20 mouse cellular contexts compared by ENCODE assay signal in the genomic region with DNA sequence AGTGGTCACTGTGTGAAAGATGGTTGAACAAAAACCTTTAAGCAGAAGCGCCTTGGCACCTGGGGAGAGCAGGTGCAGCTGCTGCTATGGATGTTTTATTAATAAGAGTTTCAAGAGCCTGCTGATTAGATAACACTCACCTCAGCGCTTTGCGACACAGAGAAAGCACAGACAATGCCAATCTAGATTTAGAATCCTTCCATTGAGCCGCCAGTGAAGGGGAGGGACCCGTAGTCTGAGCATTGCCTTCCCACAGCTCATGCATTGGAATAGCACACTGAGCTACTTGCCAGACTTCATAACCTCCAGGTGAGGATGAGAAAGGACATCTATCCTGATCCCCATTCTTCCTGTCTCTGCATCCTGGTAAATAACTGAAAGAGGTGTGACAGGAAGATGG.
DNase-seq lines count a peak whose midpoint lies in the region; ATAC-seq lines count a peak whose summit lies in the region.
"Had no signal": no experiment of that assay in that cellular context is flagged by ENCODE, and none has a peak within 500 bp of the region (broad histone marks: within the 10 kb centered on the region; RNA-seq: fewer than 3 reads in every experiment).

No protein-coding gene starts in this region.

- no peaks in the 10 kb centered on the region for H3K27me3 ChIP-seq in midbrain, embryonic 11.5 days (ENCODE audit: control insufficient read depth, insufficient read depth, low read length)
- no peaks in the 10 kb centered on the region for H3K27me3 ChIP-seq in midbrain, embryonic 10.5 days (ENCODE audit: low read depth, poor library complexity, severe bottlenecking)
- no peaks in the 10 kb centered on the region for H3K27me3 ChIP-seq in hindbrain, embryonic 16.5 days (replicated peaks; ENCODE audit: control insufficient read depth, insufficient read depth, low read length)
- no peaks in the 10 kb centered on the region for H3K27me3 ChIP-seq in midbrain, embryonic 15.5 days (replicated peaks)
- H3K27me3 ChIP-seq: embryonic facial prominence, embryonic 15.5 days; heart, embryonic 12.5 days; intestine, embryonic 15.5 days had no signal

- H3K9me3 ChIP-seq in midbrain, embryonic 11.5 days (ENCODE audit: control insufficient read depth, low read length), result no peaks in the 10 kb centered on the region
- H3K9me3 ChIP-seq in midbrain, embryonic 10.5 days (replicated peaks), result no peaks in the 10 kb centered on the region
- H3K9me3 ChIP-seq in hindbrain, embryonic 16.5 days (ENCODE audit: control insufficient read depth, low read length), result no peaks in the 10 kb centered on the region
- H3K9me3 ChIP-seq in midbrain, embryonic 15.5 days, result no peaks in the 10 kb centered on the region
- H3K9me3 ChIP-seq: embryonic facial prominence, embryonic 15.5 days; forebrain, embryonic 10.5 days; heart, embryonic 12.5 days; intestine, embryonic 15.5 days had no signal

- H3K4me1 ChIP-seq in midbrain, embryonic 11.5 days (ENCODE audit: control insufficient read depth, insufficient read depth, low read length), result no peaks in the 10 kb centered on the region
- H3K4me1 ChIP-seq in midbrain, embryonic 10.5 days, result no peaks in the 10 kb centered on the region
- H3K4me1 ChIP-seq in hindbrain, embryonic 16.5 days (ENCODE audit: control insufficient read depth, insufficient read depth, low read depth, low read length), result no peaks in the 10 kb centered on the region
- no peaks in the 10 kb centered on the region for H3K4me1 ChIP-seq in midbrain, embryonic 15.5 days
- H3K4me1 ChIP-seq: embryonic facial prominence, embryonic 15.5 days; forebrain, embryonic 10.5 days; heart, embryonic 12.5 days; intestine, embryonic 15.5 days had no signal

- 69% methylated on average over 5 of the region's 5 CpGs for WGBS in midbrain, embryonic 11.5 days
- 73% methylated on average over 5 of the region's 5 CpGs for WGBS in midbrain, embryonic 10.5 days
- 59% methylated on average over 5 of the region's 5 CpGs for WGBS in hindbrain, embryonic 16.5 days
- WGBS in midbrain, embryonic 15.5 days, result 38% methylated on average over 5 of the region's 5 CpGs

- peak; percentile 21 for DNase-seq in midbrain, embryonic 11.5 days (ENCODE audit: low spot score, missing footprints)
- DNase-seq in midbrain, embryonic 10.5 days (ENCODE audit: low spot score), result no peak
- DNase-seq in liver, result no peak
- DNase-seq in frontal cortex, postnatal 14 days (ENCODE audit: low spot score in 2 of 2), result no peak
- DNase-seq in gastrocnemius, postnatal 4 days (ENCODE audit: low spot score in 2 of 2), result no peak
- DNase-seq: adrenal gland, adult 2 months; adrenal gland, postnatal 25 days; cerebellum, adult 11 months; cerebellum, adult 8-10 months; cerebellum, postnatal 14 days; embryo, embryonic 11 days; gastrocnemius, postnatal 14 days had no signal

- H3K36me3 ChIP-seq in midbrain, embryonic 11.5 days (ENCODE audit: control insufficient read depth, insufficient read depth, low read length), result no peaks in the 10 kb centered on the region
- H3K36me3 ChIP-seq in midbrain, embryonic 10.5 days, result no peaks in the 10 kb centered on the region
- H3K36me3 ChIP-seq in hindbrain, embryonic 16.5 days (ENCODE audit: control insufficient read depth, insufficient read depth, low read length), result no peaks in the 10 kb centered on the region
- no peaks in the 10 kb centered on the region for H3K36me3 ChIP-seq in midbrain, embryonic 15.5 days (replicated peaks)
- H3K36me3 ChIP-seq: embryonic facial prominence, embryonic 15.5 days; forebrain, embryonic 10.5 days; heart, embryonic 12.5 days; intestine, embryonic 15.5 days had no signal

- H3K4me3 ChIP-seq in midbrain, embryonic 11.5 days (ENCODE audit: low read depth, low read length), result no peak overlapping the region
- no peak overlapping the region for H3K4me3 ChIP-seq in midbrain, embryonic 10.5 days
- H3K4me3 ChIP-seq in hindbrain, embryonic 16.5 days (ENCODE audit: low read length), result no peak overlapping the region
- no peak overlapping the region for H3K4me3 ChIP-seq in midbrain, embryonic 15.5 days
- H3K4me3 ChIP-seq: embryonic facial prominence, embryonic 15.5 days; erythroblast, embryonic 14.5 days; forebrain, embryonic 10.5 days; heart, embryonic 12.5 days; intestine, embryonic 15.5 days had no signal

- no peak overlapping the region for H3K27ac ChIP-seq in midbrain, embryonic 11.5 days (ENCODE audit: low read depth, low read length)
- no peak overlapping the region for H3K27ac ChIP-seq in midbrain, embryonic 10.5 days (replicated peaks)
- H3K27ac ChIP-seq in hindbrain, embryonic 16.5 days (ENCODE audit: low read depth, low read length), result no peak overlapping the region
- H3K27ac ChIP-seq in midbrain, embryonic 15.5 days, result no peak overlapping the region
- H3K27ac ChIP-seq: embryonic facial prominence, embryonic 15.5 days; forebrain, embryonic 10.5 days; intestine, embryonic 15.5 days had no signal

- H3K4me2 ChIP-seq in midbrain, embryonic 11.5 days, result no peak overlapping the region
- no peak overlapping the region for H3K4me2 ChIP-seq in hindbrain, embryonic 16.5 days (ENCODE audit: low read length)
- no peak overlapping the region for H3K4me2 ChIP-seq in midbrain, embryonic 15.5 days
- H3K4me2 ChIP-seq: embryonic facial prominence, embryonic 15.5 days; heart, embryonic 12.5 days; intestine, embryonic 15.5 days had no signal

- H3K9ac ChIP-seq in midbrain, embryonic 11.5 days (ENCODE audit: low read length), result no peak overlapping the region
- H3K9ac ChIP-seq in hindbrain, embryonic 16.5 days (ENCODE audit: low read depth, low read length), result no peak overlapping the region
- H3K9ac ChIP-seq in midbrain, embryonic 15.5 days, result no peak overlapping the region
- H3K9ac ChIP-seq: embryonic facial prominence, embryonic 15.5 days; heart, embryonic 12.5 days; intestine, embryonic 15.5 days had no signal

- no peak for ATAC-seq in midbrain, embryonic 11.5 days (ENCODE audit: low FRiP score)
- ATAC-seq in hindbrain, embryonic 16.5 days, result 0 out of 2 replicates have a peak, but pooled peaks have one; percentile 48
- peak; percentile 75 for ATAC-seq in midbrain, embryonic 15.5 days (replicated peaks)
- ATAC-seq: forebrain, embryonic 14.5 days; intestine, embryonic 15.5 days had no signal
